12 mouse cellular contexts compared by ENCODE assay signal in the genomic region with DNA sequence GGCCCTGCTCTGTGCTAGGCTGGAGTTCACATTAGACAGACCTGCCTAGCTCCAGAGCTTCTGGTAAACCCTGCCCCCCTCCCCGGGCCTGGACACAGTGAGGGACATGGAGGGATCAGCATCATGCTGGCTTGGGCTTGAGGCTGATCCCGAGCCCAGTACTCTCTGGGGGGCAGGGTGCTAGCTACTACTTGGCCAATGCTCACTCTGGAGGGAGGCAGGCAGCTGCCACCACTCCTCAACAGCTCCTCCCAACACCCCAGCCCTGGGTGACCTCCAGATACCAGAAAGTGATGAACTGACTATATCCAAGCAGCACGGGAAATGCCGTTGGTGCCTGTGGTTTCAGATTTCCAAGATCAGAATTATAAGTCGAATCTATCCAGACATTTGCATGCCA. TPM values are rescaled to one million over a fixed set of nuclear protein-coding genes. Genes with fewer than 3 reads are reported as not detected.
DNase-seq lines count a peak whose midpoint lies in the region; ATAC-seq and TF ChIP-seq lines count a peak whose summit lies in the region.
"Had no signal": no experiment of that assay in that cellular context is flagged by ENCODE, and none has a peak within 500 bp of the region (broad histone marks: within the 10 kb centered on the region; RNA-seq: fewer than 3 reads in every experiment).

No protein-coding gene starts in this region.

- no peak overlapping the region for H3K4me3 ChIP-seq in heart, embryonic 11.5 days (ENCODE audit: low read depth, low read length)
- H3K4me3 ChIP-seq in kidney, embryonic 15.5 days (replicated peaks): no peak overlapping the region
- H3K4me3 ChIP-seq in lung, embryonic 16.5 days (ENCODE audit: low read length): no peak overlapping the region
- H3K4me3 ChIP-seq: heart, adult 2 months; liver, embryonic 12.5 days; midbrain, embryonic 15.5 days had no signal

- peak; percentile 93 for DNase-seq in heart, adult 11 months
- no peak for DNase-seq in Patski (ENCODE audit: low read depth, low spot score)
- no peak for DNase-seq in right cerebral cortex, adult 2 months (ENCODE audit: low spot score in 2 of 2)
- no peak for DNase-seq in cerebellum, postnatal 14 days
- DNase-seq in layer of hippocampus, postnatal 25 days (ENCODE audit: extremely low spot score in 1 of 2, low spot score in 1 of 2): no peak
- DNase-seq: cerebellum, adult 9-10 months had no signal

- no peak overlapping the region for H3K27ac ChIP-seq in heart, embryonic 11.5 days (ENCODE audit: low read depth, low read length)
- no peak overlapping the region; the same call in 1 of the 2 replicates for H3K27ac ChIP-seq in kidney, embryonic 15.5 days
- H3K27ac ChIP-seq in lung, embryonic 16.5 days (ENCODE audit: low read length): peak overlapping the region; percentile 92
- H3K27ac ChIP-seq: heart, adult 2 months; liver, embryonic 12.5 days; midbrain, embryonic 15.5 days had no signal

- POLR2A ChIA-PET in Patski (lab: Charles Lee): no interaction called here

- in situ Hi-C loops in Patski (cut with MboI; ENCODE audit: low pct_unique_long_range_greater_than_20kb): no loop called here

- no peaks in the 10 kb centered on the region for H3K36me3 ChIP-seq in heart, embryonic 11.5 days (ENCODE audit: control insufficient read depth, insufficient read depth, low read length)
- no peaks in the 10 kb centered on the region for H3K36me3 ChIP-seq in kidney, embryonic 15.5 days
- no peaks in the 10 kb centered on the region for H3K36me3 ChIP-seq in lung, embryonic 16.5 days (ENCODE audit: control insufficient read depth, insufficient read depth, low read length)
- H3K36me3 ChIP-seq: liver, embryonic 12.5 days; midbrain, embryonic 15.5 days had no signal

- peaks cover 17% of the 10 kb centered on the region for H3K27me3 ChIP-seq in heart, embryonic 11.5 days (ENCODE audit: control insufficient read depth, insufficient read depth, low read length)
- H3K27me3 ChIP-seq in Patski: no peaks in the 10 kb centered on the region
- peaks cover 19% of the 10 kb centered on the region for H3K27me3 ChIP-seq in kidney, embryonic 15.5 days
- H3K27me3 ChIP-seq in lung, embryonic 16.5 days (ENCODE audit: control insufficient read depth, insufficient read depth, low read depth, low read length): peaks cover 6% of the 10 kb centered on the region; the same call in 1 of the 2 replicates

- no peaks in the 10 kb centered on the region for H3K9me3 ChIP-seq in heart, embryonic 11.5 days (replicated peaks; ENCODE audit: control insufficient read depth, low read length)
- no peaks in the 10 kb centered on the region for H3K9me3 ChIP-seq in kidney, embryonic 15.5 days (replicated peaks)
- no peaks in the 10 kb centered on the region for H3K9me3 ChIP-seq in lung, embryonic 16.5 days (ENCODE audit: control insufficient read depth, low read length)
- H3K9me3 ChIP-seq: liver, embryonic 12.5 days; midbrain, embryonic 15.5 days had no signal

- no peak for TF ChIP-seq CTCF in Patski (IDR thresholded peaks at IDR 0.05)

- H3K9ac ChIP-seq in heart, embryonic 11.5 days (ENCODE audit: low read depth, low read length): no peak overlapping the region
- no peak overlapping the region for H3K9ac ChIP-seq in kidney, embryonic 15.5 days
- no peak overlapping the region for H3K9ac ChIP-seq in lung, embryonic 16.5 days (ENCODE audit: low read length)
- H3K9ac ChIP-seq: liver, embryonic 12.5 days; midbrain, embryonic 15.5 days had no signal

- no peaks in the 10 kb centered on the region; the same call in 1 of the 2 replicates for H3K4me1 ChIP-seq in heart, embryonic 11.5 days (ENCODE audit: control insufficient read depth, insufficient read depth, low read length)
- peaks cover 17% of the 10 kb centered on the region for H3K4me1 ChIP-seq in kidney, embryonic 15.5 days
- H3K4me1 ChIP-seq in lung, embryonic 16.5 days (replicated peaks; ENCODE audit: control insufficient read depth, insufficient read depth, low read length): peaks cover 14% of the 10 kb centered on the region

- CTCF ChIA-PET in Patski (lab: Charles Lee): interaction anchor here (0.8 kb wide), 1 partner anchor 13 kb away, joined by 3 read pairs; no protein-coding TSS in a partner anchor

- no peak for ATAC-seq in heart, embryonic 11.5 days (replicated peaks; ENCODE audit: insufficient number of reproducible peaks, low FRiP score, low TSS enrichment)
- ATAC-seq in Patski: peak; percentile 54
- ATAC-seq in kidney, embryonic 15.5 days (replicated peaks; ENCODE audit: low FRiP score): peak; percentile 67; the same call in 1 of the 2 replicates
- peak; percentile 98 for ATAC-seq in lung, embryonic 16.5 days (ENCODE audit: low read depth)
- ATAC-seq: liver, embryonic 12.5 days; midbrain, embryonic 15.5 days had no signal

- 23% methylated on average over 5 of the region's 5 CpGs for WGBS in heart, embryonic 11.5 days (ENCODE audit: insufficient replicate concordance)
- 25% methylated on average over 5 of the region's 5 CpGs for WGBS in kidney, embryonic 15.5 days
- 11% methylated on average over 5 of the region's 5 CpGs for WGBS in lung, embryonic 16.5 days

- H3K4me2 ChIP-seq in heart, embryonic 11.5 days: no peak overlapping the region
- no peak overlapping the region for H3K4me2 ChIP-seq in kidney, embryonic 15.5 days
- H3K4me2 ChIP-seq in lung, embryonic 16.5 days (ENCODE audit: low read depth, low read length): peak overlapping the region; percentile 31; the same call in 1 of the 2 replicates
- H3K4me2 ChIP-seq: liver, embryonic 12.5 days; midbrain, embryonic 15.5 days had no signal

RNA-seq across cellular contexts. Expression of a gene that starts 25.9 kb away (rescaled TPM):
- 57.5 and 58.8 TPM in 2 replicates for polyA plus RNA-seq in heart, embryonic 11.5 days (2014; fragmentation: Nextera tagmentation; extraction: Ambion mirVana)
- 65.3 TPM for polyA plus RNA-seq in Patski (2021)
- polyA plus RNA-seq in kidney, embryonic 15.5 days (2015; fragmentation: Nextera tagmentation; extraction: Ambion mirVana): 74.3 and 79.1 TPM in 2 replicates
- 57.9 and 64.6 TPM in 2 replicates for polyA plus RNA-seq in lung, embryonic 16.5 days (2015; fragmentation: Nextera tagmentation; extraction: Ambion mirVana)
- total RNA-seq in layer of hippocampus, postnatal 25 days (2021): 10 to 100 TPM; 45.5 to 56.4 TPM
